Mouse (Mus musculus) monocyte, adult 2 months (primary cell): ENCODE results near the gene Mrpl27.
"Not testable (repeated sequence)": the region's sequence is repeated elsewhere in the genome, so short reads cannot be mapped to it uniquely, and the experiment has no call there.

ENCODE experiments used
- DNase-seq, 2 experiments: peaks; one replicate each; pipeline ENCODE4 v3.0.0; 2022; ENCODE audit warnings: low spot score in 2 of 2, low read depth in 1 of 2

Gene Mrpl27

DNA sequence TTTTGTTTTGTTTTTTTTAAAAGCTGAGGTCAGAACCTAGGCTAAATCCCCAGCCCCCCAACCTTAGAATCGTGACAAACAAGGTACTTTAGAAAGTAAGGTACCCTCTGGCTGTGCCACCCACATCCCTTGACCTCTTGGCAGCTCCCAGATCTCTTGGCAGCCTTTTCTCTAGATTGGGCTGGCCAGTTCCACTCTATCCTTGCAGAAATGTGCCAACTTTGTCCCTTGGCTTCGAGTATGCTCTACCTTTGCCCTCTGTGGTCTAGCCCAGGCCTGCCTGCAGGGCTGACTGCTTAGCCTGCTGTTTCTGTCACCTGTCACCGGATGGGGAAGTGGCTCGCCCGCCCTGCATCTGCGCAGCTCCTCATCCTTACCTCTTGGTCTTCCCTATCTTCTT, 11.7 kb downstream of the Mrpl27 start:
- no peak for DNase-seq

DNA sequence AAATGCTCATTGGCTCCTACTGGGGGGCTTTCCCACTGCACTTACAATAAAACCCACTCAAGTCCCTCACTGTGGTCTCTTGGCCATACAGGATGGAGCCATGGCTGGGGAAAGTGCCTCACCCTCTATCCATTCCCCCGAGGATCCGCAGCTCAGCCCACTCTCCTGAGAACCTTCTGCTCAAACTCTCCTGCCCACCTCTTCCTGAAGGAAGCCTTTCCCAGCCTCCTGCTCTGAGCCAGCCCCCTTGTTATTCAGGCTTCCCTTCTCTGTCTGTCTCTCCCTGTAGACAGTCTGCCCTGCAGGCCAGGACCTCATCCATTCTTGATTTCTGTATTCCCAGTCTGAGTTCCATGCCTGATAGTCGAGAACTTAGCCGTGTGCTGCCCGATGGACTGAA, 21.4 kb downstream of the Mrpl27 start:
- no peak for DNase-seq

DNA sequence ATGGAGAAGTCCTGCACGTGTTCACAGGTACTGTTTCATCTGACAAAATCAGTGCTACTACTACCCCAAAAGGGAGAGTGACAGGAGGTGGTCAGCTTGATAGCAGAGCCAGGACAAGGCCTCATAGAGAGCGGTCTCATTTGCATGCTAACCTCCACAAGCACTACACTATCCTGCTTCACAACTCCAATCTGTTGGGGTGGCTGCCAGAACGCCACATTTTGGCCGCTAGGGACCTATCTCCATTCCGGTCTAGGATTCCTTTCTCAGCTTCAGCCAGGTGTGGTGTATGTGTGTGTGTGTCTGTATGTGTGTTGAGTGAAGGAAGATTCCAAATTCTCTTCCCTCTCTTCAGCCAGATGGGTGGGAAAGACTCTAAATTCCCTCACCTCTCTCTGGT, 21.9 kb downstream of the Mrpl27 start:
- DNase-seq = no peak

DNA sequence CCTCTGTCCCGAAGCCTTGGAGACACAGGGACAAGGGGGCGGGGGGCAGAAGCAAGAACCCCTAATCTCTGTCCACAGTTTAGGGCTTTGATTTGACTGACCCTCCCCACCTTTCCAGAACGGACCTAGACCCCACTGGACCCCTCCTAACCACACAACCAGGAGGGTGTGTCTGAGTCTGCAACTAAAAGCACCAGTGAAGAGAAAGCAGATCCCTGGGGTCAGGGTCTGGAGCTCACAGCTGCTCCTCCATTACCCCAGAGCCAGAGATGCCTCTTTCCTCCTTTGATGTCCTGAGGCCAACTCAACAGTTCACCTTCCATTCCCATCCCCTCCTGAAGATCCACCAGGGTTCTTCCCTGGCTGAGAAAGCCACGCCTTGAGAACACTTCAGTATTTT, 22.7 kb downstream of the Mrpl27 start:
- no peak for DNase-seq

DNA sequence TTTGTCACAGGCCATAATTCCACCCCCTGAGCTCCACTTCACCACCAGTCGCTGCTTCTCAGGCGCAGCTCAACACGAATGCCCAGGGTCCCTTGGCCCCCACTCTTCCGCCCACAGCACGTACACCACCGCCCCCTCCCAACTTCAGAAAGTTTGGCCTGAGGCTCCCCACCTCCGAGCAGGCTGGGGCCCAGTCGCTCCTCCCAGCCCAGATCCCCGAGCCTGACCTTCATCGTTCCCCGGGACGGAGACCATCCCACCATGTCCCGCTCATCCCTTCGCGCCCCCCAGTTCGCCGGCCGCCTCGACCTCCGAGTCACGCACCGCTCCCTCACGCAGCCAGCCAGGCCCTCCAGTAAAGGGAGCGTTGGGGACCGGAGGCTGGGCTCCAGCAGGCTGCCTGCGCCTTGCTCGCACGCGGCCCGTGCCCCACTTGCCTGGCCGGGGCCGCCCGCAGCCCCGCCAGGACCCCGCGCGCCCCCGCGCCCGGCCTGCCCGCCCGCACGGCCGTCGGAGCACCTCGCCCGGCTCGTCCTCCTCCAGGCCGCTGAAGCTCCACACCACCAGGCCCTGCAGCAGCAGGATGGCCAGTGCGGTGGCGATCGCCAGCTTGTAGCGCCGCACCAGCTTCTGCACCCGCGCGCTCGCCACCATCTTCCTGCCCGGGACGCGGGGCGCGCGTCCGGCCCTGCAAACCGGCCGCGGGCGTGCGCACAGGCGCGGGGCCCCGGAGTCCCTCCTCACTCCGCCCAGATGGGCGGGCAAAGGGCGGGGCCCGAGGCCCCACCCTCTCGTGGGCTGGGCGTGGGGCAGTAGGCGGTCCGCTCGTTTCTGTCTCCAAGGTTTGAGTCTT, 23.4 kb downstream of the Mrpl27 start, which contains the start of gene Xylt2:
Gene Xylt2 (minus strand): TSS at position 762 of the 853 bp plus-strand sequence.
- DNase-seq = peak; percentile 66 to 82

DNA sequence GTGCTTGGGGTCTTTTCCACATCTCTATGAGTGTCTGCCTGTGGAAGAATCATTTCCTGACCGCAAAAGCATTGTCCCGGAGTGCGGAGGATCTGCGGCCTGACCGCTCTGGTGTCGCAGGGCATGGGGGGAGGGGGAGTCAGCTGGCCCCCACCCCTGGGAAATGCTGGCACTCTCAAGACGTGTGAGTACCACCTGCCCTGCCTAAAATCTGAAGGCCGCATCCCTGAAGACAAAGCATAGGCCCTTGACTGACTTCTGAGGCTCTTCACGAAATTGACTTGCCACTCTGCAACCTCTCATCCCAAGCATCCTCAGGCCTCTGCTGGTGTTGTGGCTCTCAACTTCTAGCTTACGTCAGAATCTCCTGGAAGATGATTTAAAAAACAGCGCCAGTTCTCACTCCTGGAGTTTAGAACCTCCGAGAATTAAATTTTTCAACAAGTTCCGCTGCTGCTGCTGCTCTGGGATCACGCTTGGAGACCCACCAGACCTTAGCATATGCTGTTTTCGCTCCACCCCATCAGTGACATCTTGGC, 24.1 kb downstream of the Mrpl27 start:
- no peak for DNase-seq

DNA sequence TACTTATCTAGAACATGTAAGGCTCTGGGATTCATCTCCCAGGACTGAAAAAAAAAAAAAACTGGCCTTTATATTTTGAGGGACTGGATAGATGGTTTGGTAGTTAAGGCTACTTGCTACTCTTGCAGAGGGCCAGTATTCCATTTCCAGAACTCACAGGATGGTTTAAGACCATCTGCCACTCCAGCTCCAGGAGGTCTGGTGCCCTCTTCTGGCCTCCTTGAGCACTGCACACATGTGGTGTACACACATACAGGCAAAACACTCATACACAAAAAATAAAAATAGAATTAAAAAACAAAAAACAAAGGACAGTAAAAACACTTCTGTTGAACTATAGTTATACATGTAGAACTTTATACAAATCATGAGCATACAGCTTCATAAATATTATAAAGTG, 27.1 kb downstream of the Mrpl27 start:
- no peak for DNase-seq

DNA sequence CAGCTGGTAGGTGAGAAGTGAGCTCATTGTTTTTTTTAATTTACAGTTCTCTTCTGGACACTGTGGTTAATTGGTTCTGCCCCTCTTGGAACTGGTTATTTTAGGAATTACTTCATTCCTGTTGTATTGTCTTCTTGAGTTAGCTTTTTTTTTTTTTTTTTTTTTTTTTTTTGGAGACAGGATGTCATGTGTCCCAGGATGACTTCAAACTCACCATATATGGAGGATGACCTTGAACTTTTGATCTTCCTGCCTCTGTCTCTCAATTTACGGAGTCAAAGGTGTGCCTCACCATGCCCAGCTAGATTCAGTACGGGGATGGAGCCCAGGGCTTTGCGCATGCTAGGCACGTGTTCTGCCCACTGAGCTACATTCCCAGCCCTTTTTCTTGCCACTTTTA, 28.1 kb downstream of the Mrpl27 start:
- no peak for DNase-seq

DNA sequence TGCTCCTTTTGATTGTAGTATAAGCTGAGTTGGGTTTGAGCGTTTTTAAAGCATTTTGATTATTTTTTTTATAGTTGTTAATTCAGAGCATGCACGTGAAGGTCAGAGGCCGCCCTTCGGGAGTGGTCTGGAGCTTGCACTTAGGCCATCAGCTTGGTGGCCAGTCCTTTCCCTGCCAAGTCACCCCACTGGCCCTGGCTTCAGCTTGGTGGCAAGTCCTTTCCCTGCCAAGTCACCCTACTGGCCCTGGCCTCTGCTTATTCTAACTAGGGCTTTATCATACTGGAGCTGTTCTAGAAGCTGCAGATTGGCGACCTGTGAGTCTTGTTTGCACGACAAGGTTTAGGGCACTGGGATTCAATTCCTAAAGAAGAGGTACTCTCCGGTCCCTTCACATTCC, 28.9 kb downstream of the Mrpl27 start:
- DNase-seq = no peak

DNA sequence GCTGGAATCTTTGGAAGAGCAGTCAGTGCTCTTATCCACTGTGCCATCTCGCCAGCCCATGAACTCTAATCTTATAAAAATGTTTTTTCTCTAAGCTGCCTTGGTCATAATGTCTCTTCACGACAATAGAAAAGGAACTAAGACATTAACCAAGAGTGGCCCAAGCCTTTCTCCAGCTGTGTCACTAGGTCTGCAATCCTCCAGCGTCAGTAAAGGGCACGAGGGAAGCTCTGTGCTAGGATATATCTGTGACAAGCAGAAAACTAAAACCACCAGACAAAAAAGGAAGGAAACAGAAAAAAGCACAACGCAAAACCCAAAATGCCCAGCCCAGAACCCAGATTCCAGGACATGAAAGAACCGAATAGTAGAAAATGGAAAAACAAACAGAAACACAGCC, 33.6 kb downstream of the Mrpl27 start:
- DNase-seq = no peak

DNA sequence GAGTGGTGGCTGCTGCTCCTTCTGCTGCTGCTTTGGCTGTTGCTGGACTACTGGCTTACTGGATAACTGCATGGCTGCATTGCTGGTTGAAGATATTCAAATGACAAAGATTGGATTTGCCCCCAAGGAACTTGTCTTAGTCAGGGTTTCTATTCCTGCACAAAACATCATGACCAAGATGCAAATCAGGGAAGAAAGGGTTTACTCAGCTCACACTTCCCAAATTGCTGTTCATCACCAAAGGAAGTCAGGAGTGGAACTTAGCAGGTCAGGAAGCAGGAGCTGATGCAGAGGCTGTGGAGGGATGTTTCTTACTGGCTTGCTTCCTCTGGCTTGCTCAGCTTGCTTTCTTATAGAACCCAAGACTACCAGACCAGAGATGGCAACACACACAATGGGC, 38.9 kb downstream of the Mrpl27 start:
- not testable (repeated sequence) for DNase-seq

DNA sequence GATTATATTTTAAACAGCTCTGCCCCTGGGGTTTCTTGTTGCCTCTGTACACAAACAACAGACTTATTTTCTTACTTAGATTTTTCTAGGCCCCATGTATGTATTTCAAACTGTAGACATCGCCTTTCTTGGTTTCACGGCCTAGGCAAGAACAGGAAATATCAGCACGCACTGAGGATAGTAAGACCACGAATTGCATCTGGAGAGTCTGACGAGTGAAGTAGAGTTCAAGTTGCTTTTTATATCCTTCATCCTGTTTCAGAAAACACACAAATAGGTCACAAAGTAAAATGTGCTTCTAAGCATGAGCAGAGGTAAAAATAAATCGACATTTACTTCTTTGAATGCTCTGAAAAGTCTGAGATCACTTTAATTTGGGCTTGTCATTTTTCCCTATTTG, 41.9 kb downstream of the Mrpl27 start:
- no peak for DNase-seq

DNA sequence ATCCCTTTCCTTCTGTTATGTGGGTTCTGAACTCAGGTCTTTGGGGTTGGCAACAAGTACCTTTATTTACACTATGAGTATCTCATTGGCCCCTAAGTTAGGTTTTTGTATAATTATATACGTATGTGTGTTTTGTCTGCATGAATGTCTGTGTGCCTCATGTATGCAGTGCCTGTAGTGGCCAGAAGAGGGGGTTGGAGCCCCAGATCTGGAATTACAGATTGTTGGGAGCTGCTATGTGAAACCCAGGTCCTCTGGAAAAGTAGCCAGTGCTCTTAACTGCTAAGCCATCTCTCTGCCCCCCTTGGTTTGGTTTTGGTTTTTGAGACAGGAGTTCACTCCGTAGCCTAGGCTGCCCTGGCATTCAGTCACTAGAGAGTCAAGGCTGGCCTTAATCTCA, 43.6 kb downstream of the Mrpl27 start:
- DNase-seq = no peak

DNA sequence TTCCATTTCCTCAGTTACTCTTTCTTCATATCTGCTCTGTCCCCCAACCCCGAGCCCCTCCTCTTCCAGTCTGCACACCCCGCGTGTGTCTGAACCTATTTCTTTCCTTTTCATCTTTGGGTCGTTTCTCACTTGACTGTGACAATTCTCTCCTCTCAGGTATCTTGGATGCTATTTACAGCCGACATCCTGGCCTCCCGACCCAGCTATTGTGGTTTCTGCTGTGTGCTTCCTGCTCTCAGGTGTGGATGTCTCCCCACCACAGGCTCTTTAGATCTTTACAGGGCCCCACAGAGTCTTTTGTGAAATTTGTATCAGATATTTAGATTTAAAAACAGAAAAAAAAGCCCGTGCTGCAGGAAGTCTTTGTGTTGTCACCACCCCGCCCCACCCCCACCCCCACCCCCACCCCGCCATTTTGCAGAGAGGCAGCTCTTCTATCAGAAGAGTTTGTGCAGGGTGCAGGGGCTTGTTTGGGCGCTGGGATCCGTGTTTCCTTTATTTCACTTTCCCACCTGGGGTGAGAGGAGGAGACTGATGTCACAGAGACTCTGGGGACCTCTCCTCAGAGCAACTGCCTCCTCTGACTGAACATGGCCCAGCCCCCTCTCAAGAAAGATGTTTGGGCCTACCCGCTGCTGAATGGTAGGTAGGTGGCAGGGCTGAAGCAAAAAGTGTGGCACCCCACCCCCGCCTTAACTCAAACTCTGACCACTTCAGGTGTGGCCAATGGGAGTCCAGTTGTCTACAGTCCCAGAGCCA, 44.3 kb downstream of the Mrpl27 start:
- DNase-seq = no peak

DNA sequence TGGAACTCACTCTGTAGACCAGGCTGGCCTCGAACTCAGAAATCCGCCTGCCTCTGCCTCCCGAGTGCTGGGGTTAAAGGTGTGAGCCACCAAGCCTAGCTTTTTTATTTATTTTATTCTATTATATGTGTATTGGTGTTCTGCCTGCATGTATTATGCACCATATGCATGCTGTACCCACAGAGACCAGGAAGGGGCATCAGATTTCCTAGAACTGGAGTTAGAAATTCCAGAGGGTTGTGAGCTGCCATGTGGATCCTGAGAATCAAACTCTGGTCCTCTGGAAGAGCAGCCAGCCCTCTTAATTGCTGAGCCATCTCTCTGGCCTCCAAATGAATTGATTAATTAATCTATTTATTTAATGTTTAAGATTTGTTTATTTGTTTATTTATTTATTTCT, 45.8 kb downstream of the Mrpl27 start:
- DNase-seq = no peak

DNA sequence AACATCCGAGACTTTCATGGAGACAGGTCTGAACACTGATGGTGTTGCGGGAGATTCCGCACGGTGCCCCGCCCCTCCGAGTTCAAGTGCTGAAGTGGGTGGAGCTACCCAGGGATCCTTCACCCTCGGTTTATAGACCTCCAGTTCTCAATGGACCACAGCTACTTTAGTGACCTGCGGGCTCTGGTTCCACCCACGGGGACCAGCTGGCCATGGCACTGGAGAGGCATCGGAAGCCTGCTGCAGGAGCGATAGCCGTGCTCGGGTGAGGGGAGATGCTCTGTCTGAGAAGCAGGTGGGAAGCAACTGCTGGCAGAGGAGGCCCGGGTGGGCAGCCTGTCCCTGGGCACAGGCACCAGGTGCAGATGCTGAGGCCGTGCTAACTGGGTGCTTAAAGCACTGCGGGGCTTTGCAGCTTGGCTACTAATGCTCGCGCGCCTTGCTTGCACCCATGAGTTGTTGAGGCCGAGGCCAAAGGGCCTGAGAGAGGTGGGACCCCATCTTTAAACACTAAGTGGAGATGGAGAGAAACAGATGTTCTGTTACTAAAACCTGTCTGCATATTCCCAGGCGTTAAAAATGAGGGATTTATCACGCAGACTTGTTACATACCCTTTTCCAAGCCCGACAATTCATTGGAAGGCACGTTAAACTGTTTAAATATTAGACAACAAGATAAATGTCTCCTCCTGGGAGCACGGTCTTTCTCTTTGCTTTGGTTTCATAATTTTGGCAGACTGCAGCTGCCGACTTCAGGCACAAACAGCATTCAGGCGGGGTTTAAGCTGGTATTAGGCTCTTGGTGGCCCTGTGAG, 48.0 kb downstream of the Mrpl27 start:
- DNase-seq = no peak

DNA sequence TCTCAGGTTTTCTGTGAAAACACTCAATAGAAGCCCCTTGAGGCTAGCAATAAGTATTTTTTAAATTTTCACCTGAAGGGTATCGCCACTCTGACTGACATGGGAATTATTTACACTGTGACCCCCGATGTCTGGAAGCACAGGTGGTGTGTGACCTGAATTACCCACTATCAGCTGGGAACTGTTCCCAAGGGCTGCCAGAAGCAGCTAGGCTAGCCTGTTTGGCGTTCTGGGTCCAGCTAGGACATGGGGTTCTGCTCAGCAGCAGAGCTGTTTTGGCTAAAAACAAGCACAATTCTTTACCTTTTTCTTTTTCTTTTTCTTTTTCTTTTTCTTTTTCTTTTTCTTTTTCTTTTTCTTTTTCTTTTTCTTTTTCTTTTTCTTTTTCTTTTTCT, 48.6 kb downstream of the Mrpl27 start:
- DNase-seq = no peak

DNA sequence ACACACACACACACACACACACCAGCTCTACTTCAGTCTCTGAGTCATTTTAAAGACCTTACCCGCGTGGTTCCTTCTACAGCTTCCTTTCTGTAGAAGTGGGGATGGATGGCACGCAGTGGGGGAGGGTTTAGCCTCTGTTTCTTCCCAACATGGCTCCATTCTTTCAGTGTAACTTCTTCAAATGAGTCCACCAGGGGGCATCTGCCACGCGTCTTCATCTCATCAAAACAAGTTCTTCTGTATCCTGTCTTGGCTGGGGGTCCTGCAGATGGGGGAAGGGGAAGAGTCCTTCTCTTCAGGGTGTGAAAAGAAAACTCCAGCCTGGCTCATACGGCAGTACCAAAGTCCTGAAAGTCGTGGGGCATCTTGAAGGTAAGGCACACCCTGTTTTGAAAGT, 50.5 kb downstream of the Mrpl27 start:
- DNase-seq = no peak

DNA sequence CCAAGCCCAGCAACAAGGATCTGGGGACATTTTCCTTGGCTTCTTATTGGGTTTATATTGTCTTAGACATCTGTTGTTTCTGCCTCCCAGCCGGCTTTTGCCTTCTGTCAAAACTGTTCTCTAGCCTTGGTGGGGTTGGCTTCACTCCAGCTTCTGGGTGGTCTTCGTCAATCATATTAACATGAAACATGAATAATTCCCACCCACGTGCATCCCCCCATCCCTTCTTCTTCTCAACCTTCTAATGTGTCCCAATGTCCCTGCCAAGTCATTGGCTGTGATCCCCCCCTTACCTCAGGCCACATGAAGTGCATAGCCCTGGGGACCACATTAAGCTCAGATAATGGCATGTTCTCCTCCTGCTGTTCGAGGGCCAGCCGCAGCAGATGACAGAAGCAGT, 50.9 kb downstream of the Mrpl27 start, which contains the start of gene Gm11541:
Gene Gm11541 (minus strand): TSS at position 28 of the 400 bp plus-strand sequence.
- DNase-seq = no peak
